Mouse (Mus musculus) kidney, adult 2 months (tissue): ENCODE data around the gene Bri3bp.

Experiments used
- CTCF ChIP-seq: fragments of 200-500 bp; conservative IDR thresholded peaks from 2 replicates; pipeline ENCODE4 v1.5.1; 2011; ENCODE audit warnings: low read depth, mild to moderate bottlenecking, control low read depth, low read length, moderate library complexity, mixed read lengths; ENCODE audit not compliant: insufficient read depth, insufficient read length
- POLR2A ChIP-seq: fragments of 200-500 bp; IDR thresholded peaks from one replicate; pipeline ENCODE4 v1.6.1; 2011; ENCODE audit warnings: low read depth, low read length, control low read depth

DNA sequence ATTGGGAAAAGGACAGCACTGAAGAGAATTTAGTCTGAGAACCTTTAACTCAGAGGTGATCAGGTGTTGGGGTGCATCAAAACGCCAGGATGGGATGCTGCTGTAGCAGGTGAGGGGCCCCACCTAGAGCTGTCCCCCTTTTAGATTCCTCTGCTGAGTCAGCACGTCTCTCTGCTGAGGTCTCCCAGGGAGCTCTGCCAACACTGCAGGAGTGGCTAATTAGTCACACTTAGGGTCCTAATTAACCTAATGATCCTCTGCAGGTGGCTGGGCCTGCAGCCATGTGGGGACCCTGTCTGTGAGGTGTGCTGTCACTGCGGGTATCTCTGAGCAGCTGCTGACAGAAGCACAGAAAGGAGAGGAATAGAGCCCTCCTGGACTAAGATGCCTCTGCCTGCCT, 60.8 kb downstream of the Bri3bp start:
- TF ChIP-seq POLR2A (no peak), CTCF (no peak)
